ENCODE assay signal across 9 mouse cellular contexts in the genomic region with DNA sequence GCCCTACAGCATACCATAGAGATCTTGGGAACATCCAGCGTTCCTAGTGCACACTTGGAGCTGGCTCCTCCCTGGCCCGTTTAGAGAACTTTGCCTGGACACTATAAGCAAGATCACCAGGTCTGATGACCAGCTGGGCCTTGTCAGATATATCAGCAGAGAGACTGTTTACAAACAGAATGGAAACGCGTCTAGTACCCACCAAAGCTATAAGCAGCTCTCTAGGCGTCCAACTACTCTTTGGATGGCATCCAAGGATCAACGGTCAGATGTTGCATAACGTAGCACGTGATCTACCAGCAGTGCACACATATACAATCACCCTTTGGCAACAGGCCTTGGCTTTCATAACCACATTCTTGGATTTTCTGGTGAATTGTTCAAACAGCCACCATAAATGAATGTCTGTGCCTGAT. TPM values are rescaled to one million over a fixed set of nuclear protein-coding genes. Genes with fewer than 3 reads are reported as not detected.
DNase-seq lines count a peak whose midpoint lies in the region; ATAC-seq lines count a peak whose summit lies in the region.
"Had no signal": no experiment of that assay in that cellular context is flagged by ENCODE, and none has a peak within 500 bp of the region (broad histone marks: within the 10 kb centered on the region; RNA-seq: fewer than 3 reads in every experiment).

No protein-coding gene starts in this region.

- DNase-seq in NIH3T3 (ENCODE audit: low read depth): peak; percentile 98
- peak; percentile 87 for DNase-seq in kidney, adult 18-20 months
- no peak for DNase-seq in ovary, postnatal 36 days (ENCODE audit: low spot score)
- no peak for DNase-seq in spleen, postnatal 10 days (ENCODE audit: low spot score in 2 of 2)

- 57% methylated on average over 8 of the region's 8 CpGs for WGBS in forebrain, embryonic 15.5 days
- WGBS in forebrain, embryonic 12.5 days: 90% methylated on average over 8 of the region's 8 CpGs
- 23% methylated on average over 8 of the region's 8 CpGs for WGBS in lung, embryonic 15.5 days

- H3K27me3 ChIP-seq in forebrain, embryonic 15.5 days: no peaks in the 10 kb centered on the region
- no peaks in the 10 kb centered on the region for H3K27me3 ChIP-seq in forebrain, embryonic 12.5 days
- no peaks in the 10 kb centered on the region for H3K27me3 ChIP-seq in lung, embryonic 15.5 days
- H3K27me3 ChIP-seq: embryonic facial prominence, embryonic 12.5 days had no signal

- H3K9ac ChIP-seq in forebrain, embryonic 15.5 days (replicated peaks): no peak overlapping the region
- no peak overlapping the region for H3K9ac ChIP-seq in forebrain, embryonic 12.5 days
- H3K9ac ChIP-seq in lung, embryonic 15.5 days: no peak overlapping the region
- H3K9ac ChIP-seq: embryonic facial prominence, embryonic 12.5 days had no signal

- 0 out of 2 replicates have a peak, but pooled peaks have one; percentile 48 for ATAC-seq in forebrain, embryonic 15.5 days (replicated peaks)
- no peak for ATAC-seq in forebrain, embryonic 12.5 days (ENCODE audit: low FRiP score)
- peak; percentile 95 for ATAC-seq in lung, embryonic 15.5 days (ENCODE audit: borderline replicate concordance, extremely low read depth, low FRiP score, low TSS enrichment)
- ATAC-seq in CD4-positive, CD25-positive, alpha-beta regulatory T cell, adult 4 months: no peak

- no peak overlapping the region for H3K4me2 ChIP-seq in forebrain, embryonic 15.5 days (replicated peaks)
- H3K4me2 ChIP-seq in forebrain, embryonic 12.5 days: no peak overlapping the region
- H3K4me2 ChIP-seq in lung, embryonic 15.5 days: no peak overlapping the region
- H3K4me2 ChIP-seq: embryonic facial prominence, embryonic 12.5 days had no signal

- H3K27ac ChIP-seq in forebrain, embryonic 15.5 days (replicated peaks): no peak overlapping the region
- H3K27ac ChIP-seq in forebrain, embryonic 12.5 days: no peak overlapping the region
- H3K27ac ChIP-seq in lung, embryonic 15.5 days: peak overlapping the region; percentile 91
- H3K27ac ChIP-seq: embryonic facial prominence, embryonic 12.5 days had no signal

- peaks cover 15% of the 10 kb centered on the region for H3K4me1 ChIP-seq in forebrain, embryonic 15.5 days
- peaks cover 15% of the 10 kb centered on the region; the same call in 1 of the 2 replicates for H3K4me1 ChIP-seq in forebrain, embryonic 12.5 days
- H3K4me1 ChIP-seq in lung, embryonic 15.5 days: peaks cover 11% of the 10 kb centered on the region

- H3K36me3 ChIP-seq in forebrain, embryonic 15.5 days: no peaks in the 10 kb centered on the region
- no peaks in the 10 kb centered on the region for H3K36me3 ChIP-seq in forebrain, embryonic 12.5 days (replicated peaks)
- no peaks in the 10 kb centered on the region for H3K36me3 ChIP-seq in lung, embryonic 15.5 days
- H3K36me3 ChIP-seq: embryonic facial prominence, embryonic 12.5 days had no signal

- H3K4me3 ChIP-seq in forebrain, embryonic 15.5 days: no peak overlapping the region
- no peak overlapping the region for H3K4me3 ChIP-seq in forebrain, embryonic 12.5 days (replicated peaks)
- no peak overlapping the region for H3K4me3 ChIP-seq in lung, embryonic 15.5 days
- H3K4me3 ChIP-seq: embryonic facial prominence, embryonic 12.5 days had no signal

- no peaks in the 10 kb centered on the region for H3K9me3 ChIP-seq in forebrain, embryonic 15.5 days
- H3K9me3 ChIP-seq in forebrain, embryonic 12.5 days: no peaks in the 10 kb centered on the region
- no peaks in the 10 kb centered on the region for H3K9me3 ChIP-seq in lung, embryonic 15.5 days
- H3K9me3 ChIP-seq: embryonic facial prominence, embryonic 12.5 days had no signal

RNA-seq across cellular contexts. Expression of a gene that starts 46.4 kb away (rescaled TPM):
- polyA plus RNA-seq in forebrain, embryonic 15.5 days (2015; fragmentation: Nextera tagmentation; extraction: Ambion mirVana): 52.6 and 57.4 TPM in 2 replicates
- 61.3 and 64.6 TPM in 2 replicates for polyA plus RNA-seq in forebrain, embryonic 12.5 days (2016; fragmentation: Nextera tagmentation; extraction: Ambion mirVana)
- polyA plus RNA-seq in lung, embryonic 15.5 days (2015; fragmentation: Nextera tagmentation; extraction: Ambion mirVana): 90.6 and 103 TPM in 2 replicates
- polyA plus RNA-seq in CD4-positive, CD25-positive, alpha-beta regulatory T cell, adult 4 months (2017; shearing (Covaris generic)): 10 to 100 TPM in 1 of 2 experiments, 1 to 10 TPM in 1; 7.8 to 11.4 TPM

Comparison
In these comparisons a context has a peak if more than half of its experiments do, and no peak if none do; other contexts are left out.
1. ATAC-seq: peak in forebrain, embryonic 15.5 days (single experiment) and lung, embryonic 15.5 days (single experiment); none in forebrain, embryonic 12.5 days (single experiment) and CD4-positive, CD25-positive, alpha-beta regulatory T cell, adult 4 months (single experiment).
2. DNase-seq: peak in NIH3T3 (single experiment) and kidney, adult 18-20 months (single experiment); none in ovary, postnatal 36 days (single experiment) and spleen, postnatal 10 days (0 of 2).